Mouse (Mus musculus) heart, embryonic 11.5 days (tissue): ENCODE data around the gene Bhlhe23. TPM values are rescaled to one million over a fixed set of nuclear protein-coding genes. Genes with fewer than 3 reads are reported as not detected.

ENCODE experiments used
- ATAC-seq: fragments of 200-750 bp; cut with Nextera tagmentation; replicated peaks from 2 replicates; pipeline ENCODE4 v1.8.0; 2017; ENCODE audit warnings: moderate library complexity; ENCODE audit not compliant: insufficient number of reproducible peaks, low FRiP score, low TSS enrichment
- H3K27ac ChIP-seq: fragments of 300-500 bp; sonication (generic); 2 replicates; pipeline ENCODE4 v1.5.1; 2014; ENCODE audit warnings: mild to moderate bottlenecking, low read depth, low read length
- H3K27me3 ChIP-seq: fragments of 300-500 bp; sonication (generic); 2 replicates; pipeline ENCODE4 v1.6.1; 2014; ENCODE audit warnings: mild to moderate bottlenecking, low read length, mixed read lengths; ENCODE audit not compliant: control insufficient read depth, insufficient read depth
- H3K36me3 ChIP-seq: fragments of 300-500 bp; sonication (generic); 2 replicates; pipeline ENCODE4 v1.6.1; 2014; ENCODE audit warnings: mild to moderate bottlenecking, low read length, moderate library complexity, mixed read lengths; ENCODE audit not compliant: control insufficient read depth, insufficient read depth
- H3K4me1 ChIP-seq: fragments of 300-500 bp; sonication (generic); 2 replicates; pipeline ENCODE4 v1.6.1; 2014; ENCODE audit warnings: low read length; ENCODE audit not compliant: control insufficient read depth, insufficient read depth
- H3K4me2 ChIP-seq: fragments of 300-500 bp; sonication (generic); 2 replicates; pipeline ENCODE4 v1.6.1; 2014; ENCODE audit warnings: mild to moderate bottlenecking, moderate library complexity
- H3K4me3 ChIP-seq: fragments of 300-500 bp; sonication (generic); 2 replicates; pipeline ENCODE4 v1.5.1; 2014; ENCODE audit warnings: low read depth, low read length
- H3K9ac ChIP-seq: fragments of 300-500 bp; sonication (generic); 2 replicates; pipeline ENCODE4 v1.6.1; 2014; ENCODE audit warnings: mild to moderate bottlenecking, low read depth, low read length, moderate library complexity
- H3K9me3 ChIP-seq: fragments of 300-500 bp; sonication (generic); replicated peaks from 2 replicates; pipeline ENCODE4 v1.6.1; 2016; ENCODE audit warnings: low read length; ENCODE audit not compliant: control insufficient read depth
- WGBS: fragments of 180-500 bp; shearing (Covaris S2); extraction: QIAGEN DNeasy Blood & Tissue Kit; methylation state at CpG from one replicate; pipeline ENCODE4 v1.1.7; 2014; ENCODE audit not compliant: insufficient replicate concordance; 5-methylcytosine and 5-hydroxymethylcytosine counted together
- polyA plus RNA-seq: library from polyadenylated mRNA; unstranded; fragments of >200 nt; fragmentation: Nextera tagmentation; extraction: Ambion mirVana; gene quantifications from 2 replicates; pipeline ENCODE4 v1.2.1, GENCODE M21; 2014

Bhlhe23 gene
- polyA plus RNA-seq, 1 experiment from 2014 or later = not detected

GRCm38 (mm10) chr2:180758513-180759263, 18.0 kb downstream of the Bhlhe23 start:
- Histone ChIP-seq H3K36me3 (no peaks in the 10 kb centered on the region), H3K27me3 (peaks cover 18% of the 10 kb centered on the region), H3K9ac (no peak overlapping the region), H3K4me2 (no peak overlapping the region), H3K9me3 (no peaks in the 10 kb centered on the region), H3K27ac (no peak overlapping the region), H3K4me3 (no peak overlapping the region), H3K4me1 (no peaks in the 10 kb centered on the region)
- 54% methylated on average over 15 of the region's 15 CpGs for WGBS
- ATAC-seq = no peak

DNA sequence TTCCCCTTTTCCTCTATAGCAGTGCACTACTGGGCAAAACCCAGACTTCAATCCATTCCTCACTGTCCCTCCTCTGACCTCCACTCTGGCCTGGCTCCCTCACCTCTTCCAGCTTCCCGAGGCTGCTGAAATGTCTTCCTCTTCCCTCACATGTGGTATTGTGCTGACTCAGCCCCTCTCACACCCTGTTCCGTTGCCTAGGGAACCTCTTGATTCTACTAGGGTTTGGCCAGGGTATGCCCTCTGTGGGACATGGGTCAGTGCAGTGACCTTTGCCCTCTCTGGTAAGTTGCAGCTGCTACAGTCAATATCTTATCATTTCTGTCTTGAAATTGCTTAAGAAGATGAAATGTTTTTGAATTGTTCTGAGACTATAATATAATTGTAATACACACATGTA, 19.9 kb downstream of the Bhlhe23 start:
- Histone ChIP-seq H3K9ac (no peak overlapping the region), H3K4me2 (no peak overlapping the region), H3K27me3 (peaks cover 12% of the 10 kb centered on the region), H3K4me3 (no peak overlapping the region), H3K36me3 (no peaks in the 10 kb centered on the region), H3K27ac (no peak overlapping the region), H3K4me1 (no peaks in the 10 kb centered on the region), H3K9me3 (no peaks in the 10 kb centered on the region)
- WGBS = 44% methylated on average over 2 of the region's 2 CpGs
- no peak for ATAC-seq

- Histone ChIP-seq H3K27ac (no peak overlapping the region), H3K4me3 (no peak overlapping the region), H3K4me2 (no peak overlapping the region), H3K9ac (no peak overlapping the region), H3K9me3 (no peaks in the 10 kb centered on the region), H3K4me1 (no peaks in the 10 kb centered on the region), H3K36me3 (no peaks in the 10 kb centered on the region), H3K27me3 (peaks cover 6% of the 10 kb centered on the region)
- no peak for ATAC-seq
- WGBS = 1% methylated on average over 8 of the region's 8 CpGs
Observed at GRCm38 (mm10) chr2:180755896-180756295, 20.8 kb downstream of the Bhlhe23 start.

DNA sequence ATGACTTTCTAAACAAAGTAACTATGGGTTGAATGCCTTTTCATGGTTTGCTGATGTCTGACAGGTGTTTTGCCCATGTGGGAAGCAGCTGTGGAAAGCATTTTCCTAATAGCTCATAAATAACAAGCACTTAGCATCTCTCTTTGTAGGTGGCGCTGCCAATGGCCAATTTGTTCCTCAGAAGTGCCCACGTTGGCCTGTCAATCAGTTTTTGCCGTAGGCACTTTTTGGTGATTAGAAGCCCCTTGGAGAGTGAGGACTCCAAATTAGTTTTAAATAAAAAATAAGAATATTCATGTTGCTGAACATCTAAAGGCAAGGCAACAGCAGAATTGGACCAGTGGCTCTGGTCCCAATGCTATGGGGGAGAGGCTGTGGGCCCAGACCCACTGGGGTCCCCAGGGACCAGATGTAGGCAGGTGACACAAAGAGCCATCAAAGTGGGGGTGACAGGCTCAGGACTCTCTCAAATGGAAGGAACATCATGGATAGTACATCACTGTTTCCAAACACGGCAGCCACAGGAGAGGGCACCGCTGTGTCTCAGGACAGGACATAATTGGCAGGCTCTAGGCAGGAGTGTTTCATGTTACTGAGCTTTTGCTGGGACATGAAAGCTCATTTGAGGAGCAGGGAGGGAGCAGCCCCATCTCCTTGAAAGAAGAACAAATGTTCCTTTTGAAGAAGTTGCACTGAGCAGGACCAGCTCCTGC, 21.6 kb downstream of the Bhlhe23 start:
- no peaks in the 10 kb centered on the region for H3K4me1 ChIP-seq
- H3K27me3 ChIP-seq = peaks cover 4% of the 10 kb centered on the region
- no peak overlapping the region for H3K4me3 ChIP-seq
- H3K4me2 ChIP-seq = no peak overlapping the region
- no peak overlapping the region for H3K27ac ChIP-seq
- 76% methylated on average over 5 of the region's 5 CpGs for WGBS
- ATAC-seq = no peak
- no peaks in the 10 kb centered on the region for H3K36me3 ChIP-seq
- no peak overlapping the region for H3K9ac ChIP-seq
- no peaks in the 10 kb centered on the region for H3K9me3 ChIP-seq

DNA sequence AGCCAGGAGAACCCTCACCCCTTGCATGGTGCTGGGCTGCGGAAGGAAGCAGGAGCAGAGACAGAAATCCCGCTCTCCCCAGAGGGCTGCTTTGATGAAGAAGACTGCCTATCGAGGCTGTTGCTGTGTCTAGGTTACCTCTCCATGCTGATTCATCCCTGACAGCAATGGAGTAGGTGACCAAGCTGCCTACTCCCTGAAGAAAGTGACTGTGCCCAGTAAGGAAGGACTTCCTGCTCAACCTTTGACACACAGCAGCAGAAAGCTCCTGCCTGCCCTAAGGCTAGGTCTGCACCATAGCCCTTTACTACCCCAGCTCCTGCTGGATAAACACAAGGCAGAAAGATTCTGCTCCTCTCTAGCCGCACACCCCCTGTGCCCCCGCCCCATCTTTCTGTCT, 27.8 kb downstream of the Bhlhe23 start:
- no peaks in the 10 kb centered on the region for H3K4me1 ChIP-seq
- H3K9ac ChIP-seq = no peak overlapping the region
- H3K4me3 ChIP-seq = no peak overlapping the region
- 49% methylated on average over 5 of the region's 5 CpGs for WGBS
- H3K9me3 ChIP-seq = no peaks in the 10 kb centered on the region
- H3K4me2 ChIP-seq = no peak overlapping the region
- H3K36me3 ChIP-seq = no peaks in the 10 kb centered on the region
- no peak for ATAC-seq
- H3K27me3 ChIP-seq = 0 out of 2 replicates have a peak, but pooled peaks cover 4% of the 10 kb centered on the region
- H3K27ac ChIP-seq = no peak overlapping the region

GRCm38 (mm10) chr2:180746569-180747192, 30.0 kb downstream of the Bhlhe23 start:
- no peaks in the 10 kb centered on the region for H3K4me1 ChIP-seq
- H3K4me2 ChIP-seq = no peak overlapping the region
- H3K27me3 ChIP-seq = 0 out of 2 replicates have a peak, but pooled peaks cover 4% of the 10 kb centered on the region
- WGBS = 41% methylated on average over 5 of the region's 5 CpGs
- no peak overlapping the region for H3K27ac ChIP-seq
- ATAC-seq = no peak
- no peaks in the 10 kb centered on the region for H3K36me3 ChIP-seq
- no peak overlapping the region for H3K9ac ChIP-seq
- no peak overlapping the region for H3K4me3 ChIP-seq
- H3K9me3 ChIP-seq = no peaks in the 10 kb centered on the region

DNA sequence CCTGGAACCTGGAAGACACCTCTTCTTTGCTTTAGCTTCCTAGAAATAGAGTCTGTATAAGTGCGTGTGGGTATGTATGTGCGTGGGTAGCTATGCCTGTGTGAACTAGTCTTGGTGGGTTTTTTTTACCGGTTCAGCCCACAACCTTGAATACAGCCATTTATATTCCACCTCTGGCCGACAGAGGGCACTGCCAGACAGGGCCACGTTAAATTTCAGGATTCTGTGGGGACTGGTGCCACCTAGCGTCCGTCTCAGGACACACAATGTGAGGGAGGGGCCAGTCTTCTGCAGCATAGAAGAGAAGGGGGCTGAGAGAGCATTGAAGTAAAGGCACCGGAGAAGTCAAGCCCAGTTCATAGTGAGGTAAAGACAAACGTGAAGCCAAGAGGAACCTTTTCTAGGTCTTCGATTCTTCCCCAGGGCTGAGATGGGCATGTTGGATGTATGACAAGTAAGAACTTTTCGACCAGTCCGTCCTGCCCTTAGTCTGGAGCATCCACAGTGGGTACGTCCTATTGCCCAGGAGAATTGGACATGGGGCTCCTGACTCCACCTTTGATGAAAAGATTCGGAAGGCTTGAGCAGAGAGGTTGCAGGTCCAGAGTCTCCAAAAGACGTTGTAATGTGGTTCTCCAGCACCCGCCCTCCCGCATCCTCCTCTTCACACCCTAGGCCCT, 31.3 kb downstream of the Bhlhe23 start:
- H3K9ac ChIP-seq = no peak overlapping the region
- H3K4me3 ChIP-seq = no peak overlapping the region
- 0 out of 2 replicates have a peak, but pooled peaks cover 5% of the 10 kb centered on the region for H3K27me3 ChIP-seq
- ATAC-seq = no peak
- WGBS = 34% methylated on average over 17 of the region's 17 CpGs
- H3K4me1 ChIP-seq = no peaks in the 10 kb centered on the region
- H3K27ac ChIP-seq = no peak overlapping the region
- no peaks in the 10 kb centered on the region for H3K36me3 ChIP-seq
- no peaks in the 10 kb centered on the region for H3K9me3 ChIP-seq
- no peak overlapping the region for H3K4me2 ChIP-seq

DNA sequence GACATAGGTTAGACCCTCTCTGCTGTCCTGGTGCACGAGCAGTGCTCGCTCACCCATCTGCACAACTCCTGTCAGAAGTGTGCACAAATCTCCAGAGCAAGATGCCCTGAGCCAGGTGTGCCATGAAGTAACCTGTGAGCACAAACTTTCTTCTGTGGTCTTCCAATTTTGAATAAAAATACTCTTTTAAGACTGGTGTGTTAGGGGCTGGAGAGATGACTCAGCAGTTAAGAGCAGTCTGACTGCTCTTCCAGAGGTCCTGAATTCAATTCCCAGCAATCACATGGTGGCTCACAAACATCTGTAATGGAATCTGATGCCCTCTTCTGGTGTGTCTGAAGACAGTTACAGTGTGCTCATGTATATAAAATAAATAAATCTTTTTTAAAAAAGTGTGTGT, 33.4 kb downstream of the Bhlhe23 start:
- Histone ChIP-seq H3K9ac (no peak overlapping the region), H3K4me2 (no peak overlapping the region), H3K4me1 (no peaks in the 10 kb centered on the region), H3K27ac (no peak overlapping the region), H3K9me3 (no peaks in the 10 kb centered on the region), H3K4me3 (no peak overlapping the region), H3K36me3 (no peaks in the 10 kb centered on the region), H3K27me3 (peaks cover 7% of the 10 kb centered on the region; the same call in 1 of the 2 replicates)
- 86% methylated on average over 2 of the region's 2 CpGs for WGBS
- no peak for ATAC-seq
